Mouse (Mus musculus) neural tube, embryonic 10.5 days (tissue): ENCODE measurements around the gene Pdzrn4.
A peak's percentile ranks its signal among the peaks of the same experiment; 100 is the strongest.

ENCODE experiments used
- DNase-seq: peaks from one replicate; pipeline ENCODE4 v3.0.0-alpha.2; 2017; ENCODE audit warnings: low spot score; ENCODE audit errors: extremely low spot score

The Pdzrn4 gene

DNA sequence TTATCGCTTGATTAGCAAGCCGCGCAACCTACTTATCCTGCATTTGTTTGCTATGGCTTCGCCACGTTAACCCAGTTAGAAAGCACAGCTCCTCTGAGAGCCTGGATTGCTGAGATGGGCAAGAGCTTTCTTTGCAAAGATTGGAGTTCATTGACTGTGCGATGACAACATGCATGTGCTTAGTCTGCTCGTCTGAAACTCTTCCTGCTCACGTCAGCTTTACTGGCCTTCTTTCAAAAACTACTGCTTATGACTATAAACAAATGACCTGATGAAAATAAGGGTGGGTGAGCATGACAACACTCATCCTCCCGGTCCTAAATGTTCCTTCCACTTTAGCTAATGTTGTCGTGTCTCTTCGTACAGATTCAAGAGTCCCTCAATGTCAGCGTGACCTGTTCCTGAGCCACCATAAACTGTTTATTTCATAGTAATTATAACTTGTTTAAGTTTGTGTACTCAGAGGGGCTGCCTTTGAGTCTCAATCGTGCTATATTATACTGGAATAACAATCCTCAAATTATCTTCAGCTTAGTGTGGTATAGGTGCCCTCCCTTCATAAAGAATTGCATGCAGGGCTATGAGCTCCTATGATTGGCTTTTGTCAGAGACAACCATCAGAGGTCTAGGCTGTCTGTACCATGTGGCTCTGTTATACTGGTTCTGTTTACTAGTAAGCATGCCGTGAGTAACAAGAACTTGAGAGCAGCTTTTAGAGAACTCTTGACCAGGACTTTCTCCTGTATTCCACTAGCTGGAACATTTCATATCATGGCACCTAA lies 187.9 kb downstream of the Pdzrn4 start:
- DNase-seq, result no peak

DNA sequence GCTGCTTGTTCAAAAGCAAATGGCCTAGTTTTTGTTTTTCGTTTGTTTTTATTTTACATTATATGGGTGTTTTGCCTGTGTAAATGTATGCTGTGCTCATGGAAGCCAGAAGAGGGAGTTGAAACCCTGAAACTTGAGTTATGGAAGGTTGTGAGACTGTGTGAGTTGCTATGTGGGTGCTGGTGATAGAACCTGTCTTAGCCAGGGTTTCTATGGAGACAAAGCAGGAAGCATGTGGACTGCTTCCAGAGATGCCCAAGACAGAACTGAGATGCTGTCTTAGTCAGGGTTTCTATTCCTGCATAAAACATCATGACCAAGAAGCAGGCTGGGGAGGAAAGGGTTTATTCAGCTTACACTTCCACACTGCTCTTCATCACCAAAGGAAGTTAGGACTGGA lies 190.8 kb downstream of the Pdzrn4 start:
- DNase-seq, result no peak

DNA sequence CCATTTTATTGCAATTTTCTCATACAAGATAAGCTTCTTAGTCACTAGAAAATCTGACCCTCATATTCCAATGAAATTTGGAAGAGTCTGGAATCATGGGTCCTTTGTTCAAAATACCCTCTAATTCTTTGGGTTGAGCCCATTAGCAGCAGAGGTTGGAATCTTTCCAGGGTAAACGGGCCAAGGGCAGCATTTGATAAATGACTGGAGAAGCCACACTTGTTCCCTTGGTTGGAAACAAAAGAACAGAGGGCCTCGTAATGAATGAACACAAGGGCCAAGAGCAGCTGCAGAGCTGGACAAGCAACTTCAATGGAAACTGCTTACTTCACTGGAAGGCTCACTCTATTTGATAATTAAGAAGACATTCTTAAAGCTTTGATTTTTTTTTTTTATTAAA lies 198.0 kb downstream of the Pdzrn4 start:
- DNase-seq, result no peak

GRCm38 (mm10) chr15:92597011-92597780 lies 200.5 kb downstream of the Pdzrn4 start:
- peak; percentile 45 for DNase-seq

DNA sequence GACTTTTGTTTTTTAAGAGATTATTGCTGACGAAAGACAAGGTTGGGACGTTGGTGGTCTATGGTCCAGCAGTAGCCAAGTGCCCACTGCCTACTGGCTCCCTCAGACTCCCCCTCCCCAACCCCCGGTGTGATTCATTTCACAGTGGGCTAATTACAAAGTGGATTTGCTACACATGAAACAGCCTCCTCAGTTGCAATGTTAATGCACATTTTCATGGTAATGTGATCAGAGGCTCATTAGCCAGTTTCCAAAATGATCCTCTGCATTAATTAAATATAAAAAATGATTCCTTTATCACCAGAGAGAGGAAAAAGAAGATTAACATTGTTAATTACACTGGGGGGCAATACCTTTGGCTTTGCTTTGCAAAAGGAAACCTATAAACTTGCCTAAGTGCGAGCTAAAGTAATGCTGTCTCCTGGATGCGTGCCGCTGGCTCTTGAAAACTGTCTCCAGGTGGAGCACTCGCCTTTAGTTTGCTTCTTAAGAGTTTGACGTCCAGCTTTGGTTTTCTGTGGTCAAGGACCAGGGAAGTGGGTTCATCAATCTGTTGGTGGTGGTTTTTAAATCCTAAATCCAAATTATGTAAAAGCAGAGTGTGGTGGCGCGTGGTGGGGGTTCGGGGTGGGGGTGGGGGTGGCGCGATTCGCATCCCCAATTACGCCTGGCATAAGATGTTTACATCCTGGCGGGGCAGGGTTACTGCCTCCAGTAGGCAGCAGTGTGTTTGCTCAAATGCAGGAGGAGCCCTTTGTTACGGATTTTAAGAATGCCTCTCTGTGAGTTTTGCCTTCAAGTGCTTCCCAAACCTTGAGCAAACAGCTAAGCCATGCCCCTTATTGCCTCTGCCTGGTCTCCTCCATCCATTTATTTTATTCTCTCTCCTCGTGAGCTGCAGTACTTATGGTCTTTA lies 202.0 kb downstream of the Pdzrn4 start:
- no peak for DNase-seq

GRCm38 (mm10) chr15:92599381-92599780 lies 202.7 kb downstream of the Pdzrn4 start:
- DNase-seq, result no peak

- no peak for DNase-seq
Observed at GRCm38 (mm10) chr15:92610866-92611265, 214.2 kb downstream of the Pdzrn4 start.

- no peak for DNase-seq
Observed at GRCm38 (mm10) chr15:92612386-92612785, 215.7 kb downstream of the Pdzrn4 start.

DNA sequence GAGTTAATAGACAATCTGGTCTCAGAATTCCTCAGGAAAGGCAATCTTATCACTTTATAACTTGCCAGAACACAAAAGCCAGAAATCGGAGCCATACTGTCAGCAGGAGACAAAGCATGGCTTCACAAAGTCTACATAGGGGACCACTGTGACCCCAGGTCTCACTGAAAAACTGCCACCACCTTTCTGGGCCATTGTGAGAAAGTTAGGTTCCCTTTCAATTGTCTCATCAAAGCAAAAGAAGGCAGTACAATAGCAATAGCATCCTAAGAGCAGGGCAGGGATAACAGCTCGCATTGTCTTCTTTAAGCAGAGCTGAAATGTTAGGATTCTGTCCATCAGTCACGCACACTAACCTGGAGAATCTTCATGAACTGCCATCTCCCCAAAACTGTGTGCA lies 216.5 kb downstream of the Pdzrn4 start:
- DNase-seq, result no peak

DNA sequence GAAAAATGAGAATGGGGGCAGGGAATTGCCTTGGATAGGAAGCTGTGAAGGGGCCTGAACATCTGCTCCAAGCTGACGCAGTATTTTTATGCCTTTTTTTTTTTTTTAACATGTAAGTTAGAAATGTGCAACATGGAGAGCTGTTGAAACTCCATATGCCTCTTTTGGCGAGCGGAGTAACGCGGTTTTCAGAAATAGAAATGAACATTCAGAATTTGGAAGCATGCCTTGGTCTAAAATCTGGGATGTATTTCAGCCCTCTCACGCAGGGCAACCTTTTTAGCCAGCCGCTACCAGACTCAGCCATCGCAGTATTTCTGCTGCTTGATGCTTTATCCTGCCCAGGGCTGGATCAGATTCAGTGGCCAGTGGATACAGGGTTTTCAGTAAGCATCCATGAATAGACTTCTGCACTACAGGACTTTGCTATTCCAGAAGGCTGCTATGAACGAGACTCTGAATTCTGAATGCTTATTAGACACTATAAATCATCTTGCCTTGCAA lies 225.1 kb downstream of the Pdzrn4 start:
- no peak for DNase-seq

DNA sequence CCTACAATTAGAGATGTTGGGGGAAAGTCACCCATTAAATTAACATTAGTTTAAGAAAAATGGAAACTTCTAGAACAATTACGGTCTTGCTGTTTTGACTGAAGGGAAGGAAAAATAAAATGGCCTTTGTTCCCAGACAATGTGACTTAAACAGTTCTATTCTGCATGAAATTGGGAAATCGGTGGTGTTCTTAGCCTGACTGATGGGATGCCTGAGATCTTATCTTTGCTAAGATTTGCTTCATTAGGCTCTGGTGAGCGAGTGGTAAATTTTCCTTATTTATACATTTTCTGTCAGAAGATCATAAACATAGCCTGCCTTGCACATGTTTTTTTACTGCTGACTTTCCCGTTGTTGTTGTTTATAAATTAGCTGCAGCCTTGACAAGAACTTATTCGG lies 225.6 kb downstream of the Pdzrn4 start:
- DNase-seq, result no peak

- DNase-seq, result no peak
Observed at GRCm38 (mm10) chr15:92629172-92629571, 232.5 kb downstream of the Pdzrn4 start.

GRCm38 (mm10) chr15:92634044-92634610 lies 237.4 kb downstream of the Pdzrn4 start:
- no peak for DNase-seq

DNA sequence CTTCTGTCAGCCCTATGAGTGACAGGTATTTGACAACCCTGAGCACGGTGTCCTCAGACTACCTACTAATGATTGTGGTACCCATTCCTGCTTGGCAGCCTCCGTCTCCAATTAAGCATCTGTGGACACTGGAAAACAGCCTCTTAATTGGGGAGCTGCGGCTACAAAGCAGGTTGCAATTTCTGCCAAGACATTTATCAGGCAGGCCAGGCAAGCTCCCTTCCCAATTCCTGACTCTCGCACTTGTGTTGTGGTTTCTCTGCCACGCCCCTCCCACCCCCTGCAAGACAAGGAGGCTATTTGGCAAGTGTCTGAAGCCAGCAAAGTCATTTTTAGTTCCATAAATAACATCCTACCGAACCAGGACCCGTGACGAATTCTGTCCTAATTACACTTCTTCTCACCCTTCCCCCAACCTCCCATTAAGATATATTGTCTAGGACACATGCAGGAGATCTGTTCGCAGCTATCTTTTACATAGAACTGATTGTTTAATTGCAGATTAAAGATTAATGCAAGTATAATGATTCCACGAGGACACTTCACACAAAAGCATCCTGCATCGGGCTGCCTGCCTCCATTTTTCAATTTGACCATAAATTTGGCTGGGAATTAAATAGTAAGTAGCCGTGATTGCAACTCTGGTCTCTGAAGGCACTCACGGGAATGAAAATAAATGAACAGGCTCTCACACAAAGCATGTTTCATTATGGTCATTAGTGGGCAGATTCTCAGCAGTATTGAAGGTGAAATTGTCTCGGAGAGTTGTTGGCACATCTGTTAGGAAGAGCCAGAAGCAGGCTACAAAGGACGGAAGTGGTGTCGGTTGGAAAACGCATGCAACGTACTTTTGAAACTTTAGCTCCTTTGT lies 243.8 kb downstream of the Pdzrn4 start:
- no peak for DNase-seq

- DNase-seq, result no peak
Observed at GRCm38 (mm10) chr15:92671279-92672051, 274.8 kb downstream of the Pdzrn4 start.

DNA sequence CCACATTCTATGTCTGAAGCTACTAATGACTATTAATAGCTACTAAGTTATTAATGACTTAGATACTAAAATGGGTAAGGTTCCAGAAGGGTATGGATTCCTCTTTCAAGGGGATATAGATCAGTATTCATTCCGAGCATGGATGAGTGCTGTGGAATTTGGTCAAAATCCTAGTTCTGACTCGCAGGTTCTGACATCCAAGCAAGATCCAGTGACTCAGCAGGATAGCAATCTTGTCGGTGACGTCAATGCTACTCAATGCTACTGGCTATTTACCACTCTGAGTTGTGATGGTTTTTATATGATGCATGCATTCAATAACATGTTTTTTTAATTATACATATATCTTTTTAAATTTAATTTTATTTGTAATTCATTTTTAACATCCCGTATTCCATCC lies 279.4 kb downstream of the Pdzrn4 start:
- DNase-seq, result no peak

DNA sequence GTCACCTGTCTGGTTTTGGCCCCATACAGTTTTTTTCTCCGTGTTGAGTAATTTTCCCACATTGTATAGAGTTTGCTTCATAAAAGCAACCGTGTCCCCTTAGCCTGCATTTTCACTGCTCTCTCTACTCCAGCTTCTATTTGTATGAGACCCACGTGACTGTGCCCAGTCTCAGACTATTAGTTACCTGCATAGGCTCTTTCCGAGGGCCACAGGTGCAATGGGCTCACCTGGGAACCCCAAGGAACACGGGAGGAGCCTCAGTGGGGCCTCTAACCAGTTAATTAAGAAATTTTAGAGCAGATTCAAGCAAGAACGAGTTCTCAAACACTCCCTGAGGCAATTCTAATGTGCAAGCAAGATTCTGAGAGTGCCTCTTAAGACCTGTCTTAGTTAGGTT lies 281.7 kb downstream of the Pdzrn4 start:
- DNase-seq, result no peak

DNA sequence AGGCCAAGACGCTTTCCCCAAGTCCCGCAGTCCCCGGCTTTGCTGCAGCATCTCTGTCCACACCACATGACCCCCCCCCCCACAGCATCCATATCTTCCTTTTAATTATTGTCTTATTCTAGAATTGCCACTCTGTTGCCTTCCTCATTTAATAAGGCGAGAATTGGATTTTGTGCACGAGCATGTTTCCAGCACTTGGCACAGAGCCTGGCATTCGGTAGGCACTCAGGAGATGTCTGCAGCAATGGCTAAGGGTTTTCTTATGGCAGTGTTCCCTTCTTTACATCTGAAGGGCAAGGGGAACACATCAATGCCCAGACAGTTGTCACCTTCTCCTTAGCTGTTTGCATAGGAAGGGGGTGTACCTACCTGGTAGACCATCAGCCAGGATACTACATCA lies 282.9 kb downstream of the Pdzrn4 start:
- DNase-seq, result no peak

DNA sequence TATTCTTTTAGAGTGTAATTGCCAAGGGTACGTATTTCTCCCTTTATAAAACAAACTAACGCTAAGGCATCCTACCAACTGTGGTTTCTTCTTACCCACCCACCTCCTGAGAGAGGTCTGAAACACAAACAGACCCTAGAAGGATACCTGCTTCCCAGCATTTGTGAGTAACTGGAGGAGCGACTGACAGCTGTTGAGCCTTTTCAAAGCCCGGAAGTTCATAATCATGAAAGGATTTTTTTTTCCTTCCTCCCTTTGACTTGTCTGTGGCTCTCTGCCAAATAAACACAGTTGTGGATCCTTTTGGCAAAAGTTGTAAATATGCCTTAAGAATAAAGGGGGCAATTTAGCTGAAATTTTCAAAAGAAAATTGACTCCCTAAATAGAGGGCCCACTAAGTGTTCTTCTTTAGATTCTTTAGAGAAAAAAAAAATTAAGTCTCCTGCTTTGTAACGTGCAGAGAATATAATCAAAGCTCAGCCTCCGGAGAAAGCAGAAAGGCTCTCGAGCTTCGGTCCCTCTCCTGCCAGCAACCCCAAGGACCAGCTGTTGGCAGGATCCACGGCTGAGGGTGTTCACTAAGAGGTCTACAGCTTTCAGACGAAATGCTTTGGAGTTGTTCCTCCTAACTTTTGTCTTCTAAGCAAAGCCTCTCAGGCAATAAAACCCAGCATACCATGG lies 299.7 kb downstream of the Pdzrn4 start:
- DNase-seq, result no peak
